Mouse (Mus musculus) midbrain, postnatal 0 days (tissue): Measurements from ENCODE around the gene Tigar. TPM values are rescaled to one million over a fixed set of nuclear protein-coding genes. Genes with fewer than 3 reads are reported as not detected.

Experiments
- ATAC-seq: fragments of 200-750 bp; cut with Nextera tagmentation; 2 replicates; pipeline ENCODE4 v1.8.0; 2017; ENCODE audit warnings: moderate number of reproducible peaks, mild to moderate bottlenecking, moderate TSS enrichment, moderate library complexity; ENCODE audit not compliant: low FRiP score
- DNase-seq: peaks from one replicate; pipeline ENCODE4 v3.0.0-alpha.2; 2015; ENCODE audit warnings: low spot score
- H3K27ac ChIP-seq: fragments of 300-500 bp; sonication (generic); 2 replicates; pipeline ENCODE4 v1.5.1; 2014; ENCODE audit warnings: low read depth, mild to moderate bottlenecking, low read length, mixed read lengths
- H3K27me3 ChIP-seq: fragments of 300-500 bp; sonication (generic); 2 replicates; pipeline ENCODE4 v1.6.1; 2014; ENCODE audit warnings: low read length, control low read depth, mixed read lengths; ENCODE audit not compliant: insufficient read depth
- H3K36me3 ChIP-seq: fragments of 300-500 bp; sonication (generic); 2 replicates; pipeline ENCODE4 v1.6.1; 2014; ENCODE audit warnings: low read length, control low read depth, mixed read lengths; ENCODE audit not compliant: insufficient read depth
- H3K4me1 ChIP-seq: fragments of 300-500 bp; sonication (generic); 2 replicates; pipeline ENCODE4 v1.6.1; 2014; ENCODE audit warnings: mild to moderate bottlenecking, control low read depth, antibody characterized with exemption, low read length, mixed read lengths; ENCODE audit not compliant: insufficient read depth
- H3K4me2 ChIP-seq: fragments of 300-500 bp; sonication (generic); 2 replicates; pipeline ENCODE4 v1.6.1; 2014; ENCODE audit warnings: low read depth, mild to moderate bottlenecking, low read length, mixed read lengths; ENCODE audit not compliant: poor library complexity, severe bottlenecking
- H3K4me3 ChIP-seq: fragments of 300-500 bp; sonication (generic); 2 replicates; pipeline ENCODE4 v1.5.1; 2014; ENCODE audit warnings: low read depth, mild to moderate bottlenecking, low read length, moderate library complexity
- H3K9ac ChIP-seq: fragments of 300-500 bp; sonication (generic); replicated peaks from 2 replicates; pipeline ENCODE4 v1.6.1; 2014; ENCODE audit warnings: mild to moderate bottlenecking, low read length, moderate library complexity, mixed read lengths; ENCODE audit not compliant: poor library complexity, severe bottlenecking
- H3K9me3 ChIP-seq: fragments of 300-500 bp; sonication (generic); 2 replicates; pipeline ENCODE4 v1.6.1; 2016; ENCODE audit warnings: low read length, control low read depth
- CTCF ChIP-seq: IDR thresholded peaks from 2 replicates; pipeline ENCODE4 v1.5.1; 2016; ENCODE audit warnings: antibody characterized with exemption, mild to moderate bottlenecking
- WGBS: fragments of 180-500 bp; shearing (Covaris S2); extraction: QIAGEN DNeasy Blood & Tissue Kit; methylation state at CpG from one replicate; pipeline ENCODE4 v1.1.7; 2014; 5-methylcytosine and 5-hydroxymethylcytosine counted together
- polyA plus RNA-seq: library from polyadenylated mRNA; unstranded; fragments of >200 nt; fragmentation: Nextera tagmentation; extraction: Ambion mirVana; gene quantifications from 2 replicates; pipeline ENCODE4 v1.2.1, GENCODE M21; 2015
- total RNA-seq: library from RNA; depleted of rRNA; stranded (reverse); fragments of >200 nt; gene quantifications from 2 replicates; pipeline ENCODE4 v1.2.3, GENCODE M21; 2014

Gene Tigar
- total and polyA plus RNA-seq, 2 experiments from 2014 or later = 4.6 to 6.1 TPM

DNA sequence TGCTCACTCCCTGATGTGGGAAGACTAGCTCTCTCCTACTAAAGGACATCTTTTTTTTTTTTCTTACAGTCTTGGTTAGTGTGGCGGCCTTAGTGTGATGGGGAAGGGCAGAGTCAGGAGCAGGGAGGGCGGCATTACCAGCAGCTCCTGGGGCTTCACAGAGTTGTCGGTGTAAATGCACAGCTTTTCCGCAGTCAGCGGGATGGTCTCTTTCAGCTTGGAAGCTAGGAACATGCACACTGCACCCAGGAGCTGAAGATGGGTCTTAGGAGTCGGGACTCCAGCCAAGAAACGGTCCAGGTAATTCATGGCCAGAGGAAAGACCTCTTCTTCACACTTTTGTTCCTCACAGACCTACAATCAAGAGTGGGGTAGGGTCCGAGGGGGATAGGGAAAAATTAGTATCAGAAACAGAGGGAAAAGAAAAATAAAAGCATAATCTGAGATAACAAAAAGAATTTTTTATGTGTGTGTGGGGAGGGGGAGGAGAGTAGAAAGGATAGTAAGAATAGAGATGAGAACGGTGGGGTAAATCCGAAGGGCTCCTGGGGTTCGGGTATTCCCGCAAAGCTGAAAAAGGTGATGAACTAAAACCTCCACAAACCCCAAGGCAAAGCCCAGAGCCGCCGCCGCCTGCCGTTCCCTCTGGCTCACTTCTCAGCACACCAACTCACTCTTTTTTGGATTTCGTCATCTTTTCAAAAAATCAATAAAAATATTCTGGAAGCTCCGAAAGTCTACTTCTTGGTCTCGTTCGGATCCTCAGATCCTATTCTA, 39.4 kb upstream of the Tigar start:
- H3K36me3 ChIP-seq = no peaks in the 10 kb centered on the region
- H3K4me2 ChIP-seq = peak overlapping the region; percentile 88
- 4% methylated on average over 20 of the region's 20 CpGs for WGBS
- no peak for DNase-seq
- H3K9me3 ChIP-seq = no peaks in the 10 kb centered on the region
- peaks cover 25% of the 10 kb centered on the region for H3K27me3 ChIP-seq
- peaks cover 20% of the 10 kb centered on the region for H3K4me1 ChIP-seq
- H3K9ac ChIP-seq = no peak overlapping the region
- H3K4me3 ChIP-seq = peak overlapping the region; percentile 44
- no peak for TF ChIP-seq CTCF
- no peak for ATAC-seq
- no peak overlapping the region for H3K27ac ChIP-seq

DNA sequence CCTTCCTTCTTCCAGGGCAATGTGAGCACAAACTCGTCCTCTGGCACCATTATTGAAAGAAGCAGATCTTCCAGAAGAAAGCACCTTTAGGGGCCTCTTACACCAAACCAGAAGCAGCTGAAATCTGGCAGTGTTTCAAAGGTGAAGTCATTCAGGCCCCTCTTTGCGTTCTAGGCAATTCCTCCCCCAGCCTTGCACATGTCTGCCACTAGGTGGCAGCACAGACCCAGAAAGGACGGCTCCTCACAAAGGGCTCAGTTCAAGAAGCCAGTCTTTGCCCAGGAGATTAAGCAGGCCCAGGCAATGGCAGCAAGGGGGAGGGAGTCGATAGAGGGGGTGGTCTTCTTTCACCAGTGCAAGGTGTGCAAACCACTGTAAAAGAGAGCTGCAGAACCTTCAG, 38.3 kb upstream of the Tigar start:
- Histone ChIP-seq H3K36me3 (no peaks in the 10 kb centered on the region), H3K9ac (no peak overlapping the region), H3K27me3 (peaks cover 15% of the 10 kb centered on the region), H3K4me1 (peaks cover 17% of the 10 kb centered on the region), H3K9me3 (no peaks in the 10 kb centered on the region), H3K27ac (no peak overlapping the region), H3K4me3 (no peak overlapping the region), H3K4me2 (no peak overlapping the region)
- TF ChIP-seq CTCF = peak; percentile 100
- peak; percentile 94 for DNase-seq
- 0% methylated on average over 4 of the region's 4 CpGs for WGBS
- peak; percentile 35; the same call in 1 of the 2 replicates for ATAC-seq

DNA sequence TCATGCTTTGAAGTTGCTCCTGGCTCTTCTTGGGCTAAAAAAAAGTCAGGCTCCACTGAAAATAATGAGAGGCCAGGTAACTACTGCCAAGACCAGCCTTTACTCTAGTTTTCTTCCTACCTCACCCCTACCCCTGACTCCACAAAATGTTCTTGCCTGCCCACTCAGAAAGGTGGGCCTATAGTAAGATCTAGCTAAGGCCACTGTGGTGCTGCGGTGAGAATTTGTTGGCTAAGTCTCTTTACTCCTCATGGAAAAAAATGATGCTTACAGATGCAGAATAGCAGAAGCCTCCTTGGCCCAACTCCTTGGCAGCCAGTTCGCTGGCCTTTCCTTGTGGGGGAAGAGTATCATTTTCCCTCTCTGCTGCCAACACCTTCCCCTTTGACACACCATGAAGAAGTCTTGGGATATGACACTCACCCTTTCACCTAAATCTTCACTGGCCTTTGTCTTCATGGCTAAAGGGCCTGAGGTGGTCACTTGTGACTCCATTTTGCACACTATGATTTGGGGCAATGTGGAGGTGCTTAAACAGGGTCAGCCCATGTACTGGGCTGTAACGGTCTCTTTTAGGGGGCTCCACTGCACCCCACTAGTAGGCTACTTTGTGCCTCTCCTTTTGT, 37.1 kb upstream of the Tigar start:
- DNase-seq (no peak), ATAC-seq (no peak)
- Histone ChIP-seq H3K9ac (no peak overlapping the region), H3K4me2 (no peak overlapping the region), H3K4me3 (no peak overlapping the region), H3K27ac (no peak overlapping the region), H3K4me1 (peaks cover 9% of the 10 kb centered on the region), H3K27me3 (peaks cover 9% of the 10 kb centered on the region), H3K36me3 (no peaks in the 10 kb centered on the region), H3K9me3 (no peaks in the 10 kb centered on the region)
- TF ChIP-seq CTCF = no peak
- 89% methylated on average over 3 of the region's 3 CpGs for WGBS

DNA sequence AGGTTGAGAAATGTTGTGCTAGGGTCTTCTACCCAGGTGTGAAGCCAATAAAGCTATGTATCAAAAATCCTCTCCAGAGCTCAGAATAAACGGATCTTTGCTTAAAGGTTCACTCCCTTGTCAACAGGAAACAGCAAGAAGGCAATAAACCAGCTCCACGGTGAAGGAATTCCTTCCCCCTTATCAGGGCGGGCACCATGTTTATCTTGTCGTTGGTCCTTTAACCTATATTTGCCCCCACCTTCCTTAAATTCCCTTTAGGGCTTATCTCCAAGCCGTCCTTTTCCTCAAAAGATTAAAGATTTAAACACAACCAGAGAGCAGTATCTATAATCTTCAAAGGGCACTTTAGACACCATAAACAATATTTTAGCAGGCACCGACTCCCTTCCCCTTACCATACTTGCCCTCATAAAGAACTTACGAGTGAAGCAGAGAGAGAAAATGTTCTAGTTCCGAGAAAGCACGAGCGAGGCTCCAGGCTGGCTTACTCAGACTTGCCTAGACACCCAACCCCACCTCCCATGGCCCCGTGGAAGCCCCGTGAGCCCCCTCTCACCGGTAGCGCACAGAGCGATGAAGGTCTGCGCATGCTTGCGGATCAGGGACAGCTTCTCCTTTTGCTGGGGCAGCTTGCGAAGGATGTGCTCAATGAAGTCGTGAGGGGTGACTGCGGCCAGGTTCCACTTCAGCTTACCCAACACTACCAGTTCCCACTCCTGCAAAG, 36.3 kb upstream of the Tigar start:
- ATAC-seq = no peak
- no peak for TF ChIP-seq CTCF
- H3K4me2 ChIP-seq = no peak overlapping the region
- no peaks in the 10 kb centered on the region for H3K9me3 ChIP-seq
- H3K4me1 ChIP-seq = peaks cover 6% of the 10 kb centered on the region; the same call in 1 of the 2 replicates
- no peak overlapping the region for H3K9ac ChIP-seq
- no peak overlapping the region for H3K4me3 ChIP-seq
- 81% methylated on average over 20 of the region's 20 CpGs for WGBS
- DNase-seq = no peak
- no peaks in the 10 kb centered on the region for H3K36me3 ChIP-seq
- no peak overlapping the region for H3K27ac ChIP-seq
- H3K27me3 ChIP-seq = peaks cover 6% of the 10 kb centered on the region; the same call in 1 of the 2 replicates

DNA sequence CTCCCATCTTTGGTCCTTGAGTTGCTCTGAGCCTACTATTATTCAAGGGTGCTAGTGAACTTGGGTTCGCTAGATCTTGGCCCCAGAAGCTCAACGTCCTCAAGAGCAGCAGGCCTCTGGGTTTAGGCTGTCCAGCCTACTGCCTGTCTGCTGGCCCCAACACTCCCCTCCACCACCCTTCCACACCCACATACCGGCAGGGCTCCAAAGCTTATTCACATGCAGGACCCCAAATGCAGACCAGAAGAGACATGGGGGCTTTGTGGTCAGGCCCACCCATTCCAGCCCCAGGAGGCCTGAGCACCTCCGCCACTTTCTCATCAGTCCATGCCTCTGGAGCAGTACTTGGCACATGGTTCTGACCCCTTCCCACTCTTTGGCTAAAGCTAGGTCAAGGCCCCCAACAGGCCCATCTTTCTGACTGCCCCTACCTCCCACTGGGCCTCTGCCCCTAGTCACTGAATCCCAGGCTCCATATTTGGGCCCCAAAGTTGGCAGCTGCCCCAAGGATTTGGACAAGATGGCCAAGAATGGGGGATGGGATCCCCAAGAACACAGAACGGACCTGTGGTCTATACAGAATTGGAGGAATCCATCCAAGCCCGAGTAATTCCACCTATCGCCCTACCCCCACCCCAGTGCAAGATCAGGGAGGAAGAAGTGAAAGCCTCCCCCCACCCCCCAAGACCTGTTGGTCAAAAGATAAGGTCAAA, 34.4 kb upstream of the Tigar start:
- no peak for TF ChIP-seq CTCF
- Histone ChIP-seq H3K27me3 (peaks cover 6% of the 10 kb centered on the region; the same call in 1 of the 2 replicates), H3K9me3 (no peaks in the 10 kb centered on the region), H3K4me3 (no peak overlapping the region), H3K27ac (no peak overlapping the region), H3K4me2 (no peak overlapping the region), H3K36me3 (no peaks in the 10 kb centered on the region), H3K4me1 (no peaks in the 10 kb centered on the region), H3K9ac (no peak overlapping the region)
- ATAC-seq = no peak
- WGBS = 87% methylated on average over 7 of the region's 7 CpGs
- DNase-seq = no peak
